ENCODE assay signal across 11 mouse cellular contexts in the genomic region with DNA sequence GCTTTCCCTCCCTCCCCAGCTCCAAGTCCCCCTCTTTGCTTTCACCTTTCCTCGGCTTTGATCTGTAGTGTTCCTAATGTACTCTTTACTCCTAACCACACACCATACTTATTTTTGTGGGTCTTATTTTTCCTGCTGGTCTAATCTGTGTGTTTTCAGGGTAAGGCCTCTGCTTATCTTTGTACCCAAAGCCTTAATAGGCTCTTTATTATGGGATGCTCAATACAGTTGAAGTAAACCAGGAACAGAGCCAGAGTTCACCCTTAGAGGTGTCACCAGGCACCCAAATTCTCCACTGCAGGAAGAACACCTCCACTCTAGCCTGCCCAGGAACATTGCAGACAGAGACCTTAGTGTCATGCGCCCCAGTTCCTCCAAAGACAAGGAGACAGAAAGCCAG. TPM values are rescaled to one million over a fixed set of nuclear protein-coding genes. Genes with fewer than 3 reads are reported as not detected.
A peak's percentile ranks its signal among the peaks of the same experiment; 100 is the strongest.
DNase-seq lines count a peak whose midpoint lies in the region; ATAC-seq and TF ChIP-seq lines count a peak whose summit lies in the region.
"Had no signal": no experiment of that assay in that cellular context is flagged by ENCODE, and none has a peak within 500 bp of the region (broad histone marks: within the 10 kb centered on the region; RNA-seq: fewer than 3 reads in every experiment).

No protein-coding gene starts in this region.

- H3K36me3 ChIP-seq in heart, embryonic 12.5 days, result no peaks in the 10 kb centered on the region
- H3K36me3 ChIP-seq in lung, postnatal 0 days (ENCODE audit: insufficient read depth, low read length), result no peaks in the 10 kb centered on the region
- H3K36me3 ChIP-seq in intestine, embryonic 16.5 days (ENCODE audit: control insufficient read depth, insufficient read depth, low read length), result no peaks in the 10 kb centered on the region
- no peaks in the 10 kb centered on the region for H3K36me3 ChIP-seq in neural tube, embryonic 15.5 days

- DNase-seq in heart, postnatal 14 days, result no peak
- DNase-seq in lung, postnatal 0 days (ENCODE audit: low spot score), result no peak
- DNase-seq in lung, adult 18-20 months, result no peak
- no peak for DNase-seq in right cerebral cortex, postnatal 36 days (ENCODE audit: low spot score in 2 of 2)
- DNase-seq: kidney, adult 8-10 months had no signal

- TF ChIP-seq EP300 in lung, postnatal 0 days (IDR thresholded peaks at IDR 0.05), result no peak

- no peaks in the 10 kb centered on the region for H3K27me3 ChIP-seq in heart, embryonic 12.5 days (replicated peaks)
- no peaks in the 10 kb centered on the region for H3K27me3 ChIP-seq in lung, postnatal 0 days (replicated peaks; ENCODE audit: insufficient read depth, low read length)
- no peaks in the 10 kb centered on the region for H3K27me3 ChIP-seq in intestine, embryonic 16.5 days (replicated peaks; ENCODE audit: control insufficient read depth, insufficient read depth, low read length)
- no peaks in the 10 kb centered on the region for H3K27me3 ChIP-seq in neural tube, embryonic 15.5 days (replicated peaks)

- H3K4me1 ChIP-seq in heart, embryonic 12.5 days (replicated peaks), result peaks cover 38% of the 10 kb centered on the region
- H3K4me1 ChIP-seq in lung, postnatal 0 days (ENCODE audit: insufficient read depth, low read depth, low read length), result peaks cover 13% of the 10 kb centered on the region; the same call in 1 of the 2 replicates
- peaks cover 43% of the 10 kb centered on the region for H3K4me1 ChIP-seq in intestine, embryonic 16.5 days (ENCODE audit: control insufficient read depth, insufficient read depth, low read length)
- 0 out of 2 replicates have a peak, but pooled peaks cover 6% of the 10 kb centered on the region for H3K4me1 ChIP-seq in neural tube, embryonic 15.5 days

- intact Hi-C loops in heart, postnatal 14 days (cut with DNase I), result no loop called here

- TF ChIP-seq CTCF in lung, postnatal 0 days (IDR thresholded peaks at IDR 0.05), result no peak

- H3K4me3 ChIP-seq in heart, embryonic 12.5 days, result no peak overlapping the region
- no peak overlapping the region for H3K4me3 ChIP-seq in lung, postnatal 0 days (ENCODE audit: low read depth, low read length)
- no peak overlapping the region for H3K4me3 ChIP-seq in intestine, embryonic 16.5 days (ENCODE audit: low read length)
- no peak overlapping the region for H3K4me3 ChIP-seq in neural tube, embryonic 15.5 days (replicated peaks)

- no peaks in the 10 kb centered on the region for H3K9me3 ChIP-seq in heart, embryonic 12.5 days (replicated peaks)
- no peaks in the 10 kb centered on the region for H3K9me3 ChIP-seq in lung, postnatal 0 days (ENCODE audit: low read length)
- H3K9me3 ChIP-seq in intestine, embryonic 16.5 days (ENCODE audit: control insufficient read depth, low read length), result no peaks in the 10 kb centered on the region
- no peaks in the 10 kb centered on the region for H3K9me3 ChIP-seq in neural tube, embryonic 15.5 days (replicated peaks)

- WGBS in heart, embryonic 12.5 days, result 83% methylated on average over 2 of the region's 2 CpGs
- 82% methylated on average over 2 of the region's 2 CpGs for WGBS in lung, postnatal 0 days
- 75% methylated on average over 2 of the region's 2 CpGs for WGBS in intestine, embryonic 16.5 days
- 93% methylated on average over 2 of the region's 2 CpGs for WGBS in neural tube, embryonic 15.5 days

- H3K4me2 ChIP-seq in heart, embryonic 12.5 days, result no peak overlapping the region
- H3K4me2 ChIP-seq in lung, postnatal 0 days (replicated peaks; ENCODE audit: low read depth, low read length), result no peak overlapping the region
- no peak overlapping the region for H3K4me2 ChIP-seq in intestine, embryonic 16.5 days (ENCODE audit: low read depth, low read length)
- no peak overlapping the region for H3K4me2 ChIP-seq in neural tube, embryonic 15.5 days
- H3K4me2 ChIP-seq: midbrain, embryonic 11.5 days had no signal

- peak overlapping the region; percentile 36; the same call in 1 of the 2 replicates for H3K27ac ChIP-seq in heart, embryonic 12.5 days (ENCODE audit: poor library complexity, severe bottlenecking)
- peak overlapping the region; percentile 27 for H3K27ac ChIP-seq in lung, postnatal 0 days (ENCODE audit: low read length)
- peak overlapping the region; percentile 81 for H3K27ac ChIP-seq in intestine, embryonic 16.5 days (ENCODE audit: low read length)
- 0 out of 2 replicates have a peak overlapping the region, but pooled peaks have one; percentile 11 for H3K27ac ChIP-seq in neural tube, embryonic 15.5 days (replicated peaks)

- no peak overlapping the region; the same call in 1 of the 2 replicates for H3K9ac ChIP-seq in heart, embryonic 12.5 days
- no peak overlapping the region for H3K9ac ChIP-seq in lung, postnatal 0 days (replicated peaks; ENCODE audit: low read depth)
- no peak overlapping the region for H3K9ac ChIP-seq in intestine, embryonic 16.5 days (ENCODE audit: low read depth, low read length)
- H3K9ac ChIP-seq in neural tube, embryonic 15.5 days (replicated peaks), result no peak overlapping the region

- no peak for ATAC-seq in heart, embryonic 12.5 days (ENCODE audit: insufficient number of reproducible peaks, low FRiP score)
- no peak for ATAC-seq in lung, postnatal 0 days
- 0 out of 2 replicates have a peak, but pooled peaks have one; percentile 4 for ATAC-seq in intestine, embryonic 16.5 days
- ATAC-seq in neural tube, embryonic 15.5 days (ENCODE audit: low FRiP score), result no peak
- no peak for ATAC-seq in activated CD4-positive, CD25-positive, alpha-beta regulatory T cell, adult 4 months
- ATAC-seq: forebrain, embryonic 16.5 days had no signal

RNA-seq across cellular contexts. Expression of a gene that starts 0.5 kb away (rescaled TPM):
- 41.6 and 43.4 TPM in 2 replicates for polyA plus RNA-seq in heart, embryonic 12.5 days (2016; fragmentation: Nextera tagmentation; extraction: Ambion mirVana)
- 10 to 100 TPM; 24.8 to 25.6 TPM for total RNA-seq in heart, postnatal 14 days (2021)
- 64.6 and 68.9 TPM in 2 replicates for polyA plus RNA-seq in lung, postnatal 0 days (2015; fragmentation: Nextera tagmentation; extraction: Ambion mirVana)
- 65.7 and 72.7 TPM in 2 replicates for polyA plus RNA-seq in intestine, embryonic 16.5 days (2015; fragmentation: Nextera tagmentation; extraction: Ambion mirVana)
- 60.3 and 69.1 TPM in 2 replicates for polyA plus RNA-seq in neural tube, embryonic 15.5 days (2015; fragmentation: Nextera tagmentation; extraction: Ambion mirVana)
- polyA plus RNA-seq in activated CD4-positive, CD25-positive, alpha-beta regulatory T cell, adult 4 months (2017; shearing (Covaris generic)), result 100 to 1,000 TPM; 479 to 707 TPM

RNA-seq across cellular contexts. Expression of a gene that starts 52.5 kb away (rescaled TPM):
- 46.1 and 46.7 TPM in 2 replicates for polyA plus RNA-seq in heart, embryonic 12.5 days (2016; fragmentation: Nextera tagmentation; extraction: Ambion mirVana)
- 10 to 100 TPM; 30.2 to 34.4 TPM for total RNA-seq in heart, postnatal 14 days (2021)
- polyA plus RNA-seq in lung, postnatal 0 days (2015; fragmentation: Nextera tagmentation; extraction: Ambion mirVana), result 26.7 and 30.2 TPM in 2 replicates
- polyA plus RNA-seq in intestine, embryonic 16.5 days (2015; fragmentation: Nextera tagmentation; extraction: Ambion mirVana), result 35.8 and 36.1 TPM in 2 replicates
- 58.4 and 59.4 TPM in 2 replicates for polyA plus RNA-seq in neural tube, embryonic 15.5 days (2015; fragmentation: Nextera tagmentation; extraction: Ambion mirVana)
- polyA plus RNA-seq in activated CD4-positive, CD25-positive, alpha-beta regulatory T cell, adult 4 months (2017; shearing (Covaris generic)), result 10 to 100 TPM; 61.5 to 66.2 TPM

RNA-seq across cellular contexts. Expression of a gene that starts 52.9 kb away (rescaled TPM):
- polyA plus RNA-seq in heart, embryonic 12.5 days (2016; fragmentation: Nextera tagmentation; extraction: Ambion mirVana), result 57.0 and 58.3 TPM in 2 replicates
- total RNA-seq in heart, postnatal 14 days (2021), result 10 to 100 TPM; 35.3 to 35.8 TPM
- 46.7 and 58.4 TPM in 2 replicates for polyA plus RNA-seq in lung, postnatal 0 days (2015; fragmentation: Nextera tagmentation; extraction: Ambion mirVana)
- polyA plus RNA-seq in intestine, embryonic 16.5 days (2015; fragmentation: Nextera tagmentation; extraction: Ambion mirVana), result 65.8 and 74.1 TPM in 2 replicates
- 115 and 135 TPM in 2 replicates for polyA plus RNA-seq in neural tube, embryonic 15.5 days (2015; fragmentation: Nextera tagmentation; extraction: Ambion mirVana)
- polyA plus RNA-seq in activated CD4-positive, CD25-positive, alpha-beta regulatory T cell, adult 4 months (2017; shearing (Covaris generic)), result 100 to 1,000 TPM; 114 to 123 TPM

Comparison
In these comparisons a context has a peak if more than half of its experiments do, and no peak if none do; other contexts are left out.
1. H3K27ac ChIP-seq: peak in every context shown above with its lines; median percentile 81 in intestine, embryonic 16.5 days; 36 in heart, embryonic 12.5 days; 27 in lung, postnatal 0 days; 11 in neural tube, embryonic 15.5 days.